Mouse (Mus musculus): Measurements from ENCODE around the gene Defb26.

- no peak for TF ChIP-seq CTCF (IDR thresholded peaks at IDR 0.05; ENCODE audit: low read depth)
- TF ChIP-seq EP300 (IDR thresholded peaks at IDR 0.05; ENCODE audit: low read depth) = no peak
Measured at GRCm38 (mm10) chr2:152542897-152543296, 31.4 kb upstream of the Defb26 start.
